Mouse (Mus musculus) bone marrow, adult 2 months (tissue): ENCODE measurements around the gene Itga3. TPM values are rescaled to one million over a fixed set of nuclear protein-coding genes. Genes with fewer than 3 reads are reported as not detected.

Source experiments
- H3K27ac ChIP-seq: fragments of 200-500 bp; 2 replicates; pipeline ENCODE4 v1.5.1; 2012; ENCODE audit warnings: low read depth, mild to moderate bottlenecking, control low read depth, inconsistent platforms, low read length; ENCODE audit not compliant: control insufficient read depth, poor library complexity, insufficient read depth
- H3K4me1 ChIP-seq: fragments of 200-500 bp; 2 replicates; pipeline ENCODE4 v1.6.1; 2011; ENCODE audit warnings: low read length; ENCODE audit not compliant: control insufficient read depth, insufficient read depth
- H3K4me3 ChIP-seq: fragments of 200-500 bp; replicated peaks from 2 replicates; pipeline ENCODE3; 2011; ENCODE audit warnings: mild to moderate bottlenecking, low read depth, low read length, control low read depth; ENCODE audit not compliant: control insufficient read depth
- CTCF ChIP-seq: fragments of 200-500 bp; IDR thresholded peaks from 2 replicates; pipeline ENCODE4 v1.5.1; 2011; ENCODE audit warnings: low read length, control low read depth; ENCODE audit not compliant: control insufficient read depth, insufficient read depth
- POLR2A ChIP-seq: fragments of 200-500 bp; IDR thresholded peaks from 2 replicates; pipeline ENCODE4 v1.6.1; 2011; ENCODE audit warnings: low read depth, mild to moderate bottlenecking, control low read depth, low read length, borderline replicate concordance; ENCODE audit not compliant: control insufficient read depth
- WGBS: fragments of 180-500 bp; shearing (Covaris S2); methylation state at CpG from one replicate; pipeline ENCODE4 v1.1.7; 2018; 5-methylcytosine and 5-hydroxymethylcytosine counted together
- polyA plus RNA-seq: library from polyadenylated mRNA; stranded (reverse); fragments of >200 nt; gene quantifications from 2 replicates; pipeline ENCODE4 v1.2.4, GENCODE M21; 2011; ENCODE audit warnings: low replicate concordance; ENCODE audit not compliant: missing spikeins, insufficient read depth, insufficient read length

The Itga3 gene
- 0.27 and 2.1 TPM in 2 replicates for polyA plus RNA-seq

GRCm38 (mm10) chr11:95076536-95077111 is at the start of gene Itga3:
Gene Itga3 (minus strand): TSS chr11:95076801.
- no peaks in the 10 kb centered on the region for H3K4me1 ChIP-seq
- H3K27ac ChIP-seq: no peak within 1 kb of the TSS
- WGBS: 1% methylated on average over 51 of the region's 51 CpGs

GRCm38 (mm10) chr11:95125366-95125948 is 48.9 kb upstream of the Itga3 start:
- TF ChIP-seq CTCF (no peak), POLR2A (no peak)
- Histone ChIP-seq H3K27ac (no peak overlapping the region), H3K4me3 (no peak overlapping the region), H3K4me1 (no peaks in the 10 kb centered on the region)
- 44% methylated on average over 7 of the region's 7 CpGs for WGBS

More at GRCm38 (mm10) chr11:95076536-95077111, at the start of gene Itga3:
- peak within 1 kb of the TSS; percentile 43 for H3K4me3 ChIP-seq
- TF ChIP-seq POLR2A (no peak; the same call in 1 of the 2 replicates), CTCF (no peak)

GRCm38 (mm10) chr11:95122100-95122489 is 45.5 kb upstream of the Itga3 start:
- no peak for TF ChIP-seq CTCF
- no peak for TF ChIP-seq POLR2A
- WGBS: 68% methylated on average over 6 of the region's 6 CpGs
- Histone ChIP-seq H3K4me1 (no peaks in the 10 kb centered on the region), H3K27ac (no peak overlapping the region), H3K4me3 (no peak overlapping the region)

- WGBS: 3% methylated on average over 63 of the region's 63 CpGs
- Histone ChIP-seq H3K4me1 (no peaks in the 10 kb centered on the region), H3K27ac (no peak overlapping the region), H3K4me3 (no peak overlapping the region)
- TF ChIP-seq CTCF (no peak), POLR2A (no peak)
Observed at GRCm38 (mm10) chr11:95121161-95122099, 44.8 kb upstream of the Itga3 start.

GRCm38 (mm10) chr11:95120633-95121020 is 44.0 kb upstream of the Itga3 start:
- Histone ChIP-seq H3K4me3 (no peak overlapping the region), H3K4me1 (no peaks in the 10 kb centered on the region), H3K27ac (no peak overlapping the region)
- 6% methylated on average over 21 of the region's 21 CpGs for WGBS
- TF ChIP-seq CTCF: no peak
- TF ChIP-seq POLR2A: no peak

- 3% methylated on average over 54 of the region's 55 CpGs for WGBS
- Histone ChIP-seq H3K4me3 (no peak within 1 kb of the TSS), H3K27ac (no peak within 1 kb of the TSS), H3K4me1 (no peaks in the 10 kb centered on the region)
- TF ChIP-seq POLR2A: no peak
- TF ChIP-seq CTCF: no peak
Observed at GRCm38 (mm10) chr11:95119990-95120632, 43.5 kb upstream of the Itga3 start, which contains the start of gene Dlx3. Gene Dlx3 (plus strand): TSS chr11:95120119.

- H3K27ac ChIP-seq: no peak overlapping the region
- no peaks in the 10 kb centered on the region for H3K4me1 ChIP-seq
- 5% methylated on average over 8 of the region's 8 CpGs for WGBS
- TF ChIP-seq POLR2A (no peak), CTCF (peak; percentile 78)
- no peak overlapping the region for H3K4me3 ChIP-seq
Observed at GRCm38 (mm10) chr11:95118505-95118904, 41.9 kb upstream of the Itga3 start.

- no peaks in the 10 kb centered on the region for H3K4me1 ChIP-seq
- 11% methylated on average over 6 of the region's 6 CpGs for WGBS
- H3K4me3 ChIP-seq: no peak overlapping the region
- no peak overlapping the region for H3K27ac ChIP-seq
- peak; percentile 95 for TF ChIP-seq CTCF
- no peak for TF ChIP-seq POLR2A
Observed at GRCm38 (mm10) chr11:95117030-95117429, 40.4 kb upstream of the Itga3 start.
